Mouse (Mus musculus) lung, postnatal 14 days (tissue): ENCODE measurements around the gene Eif3j1.
"Not testable (repeated sequence)": the region's sequence is repeated elsewhere in the genome, so short reads cannot be mapped to it uniquely, and the experiment has no call there.

ENCODE experiments used
- DNase-seq: peaks from one replicate; pipeline ENCODE4 v3.0.0; 2021

The Eif3j1 gene

GRCm38 (mm10) chr2:122027862-122028755 lies at the start of gene Eif3j1:
Eif3j1 (plus strand) TSS chr2:122028546.
- DNase-seq: peak; percentile 91

- DNase-seq: no peak
Observed at GRCm38 (mm10) chr2:121995738-121996137, 32.6 kb upstream of the Eif3j1 start.

- DNase-seq: no peak
Observed at GRCm38 (mm10) chr2:122008832-122009231, 19.5 kb upstream of the Eif3j1 start.

GRCm38 (mm10) chr2:122011441-122011840 lies 16.9 kb upstream of the Eif3j1 start:
- no peak for DNase-seq

GRCm38 (mm10) chr2:122018705-122019104 lies 9.6 kb upstream of the Eif3j1 start:
- DNase-seq: no peak

GRCm38 (mm10) chr2:122022284-122022683 lies 6.1 kb upstream of the Eif3j1 start:
- no peak for DNase-seq

GRCm38 (mm10) chr2:122027091-122027490 lies 1.3 kb upstream of the Eif3j1 start:
- DNase-seq: not testable (repeated sequence)

GRCm38 (mm10) chr2:122028756-122029700 lies 682 bp downstream of the Eif3j1 start:
- DNase-seq: peak; percentile 38

GRCm38 (mm10) chr2:122031970-122032369 lies 3.6 kb downstream of the Eif3j1 start:
- DNase-seq: no peak

- DNase-seq: no peak
Observed at GRCm38 (mm10) chr2:122036064-122036463, 7.7 kb downstream of the Eif3j1 start.

GRCm38 (mm10) chr2:122043926-122044325 lies 15.6 kb downstream of the Eif3j1 start:
- DNase-seq: no peak

- no peak for DNase-seq
Observed at GRCm38 (mm10) chr2:122059365-122060115, 31.2 kb downstream of the Eif3j1 start.

GRCm38 (mm10) chr2:122065200-122065969 lies 37.0 kb downstream of the Eif3j1 start:
- peak; percentile 46 for DNase-seq

GRCm38 (mm10) chr2:122066241-122066640 lies 37.9 kb downstream of the Eif3j1 start:
- no peak for DNase-seq

GRCm38 (mm10) chr2:122069144-122069912 lies 41.0 kb downstream of the Eif3j1 start:
- DNase-seq: no peak

- peak; percentile 73 for DNase-seq
Observed at GRCm38 (mm10) chr2:122069922-122070321, 41.6 kb downstream of the Eif3j1 start.

GRCm38 (mm10) chr2:122081728-122082456 lies 53.5 kb downstream of the Eif3j1 start:
- peak; percentile 41 for DNase-seq

- peak; percentile 50 for DNase-seq
Observed at GRCm38 (mm10) chr2:122086446-122086845, 58.1 kb downstream of the Eif3j1 start.

- DNase-seq: no peak
Observed at GRCm38 (mm10) chr2:122093844-122094243, 65.5 kb downstream of the Eif3j1 start.

- DNase-seq: not testable (repeated sequence)
Observed at GRCm38 (mm10) chr2:122097686-122098085, 69.3 kb downstream of the Eif3j1 start.
